Mouse (Mus musculus) heart, adult 2 months (tissue): ENCODE measurements around the gene Pold2. TPM values are rescaled to one million over a fixed set of nuclear protein-coding genes. Genes with fewer than 3 reads are reported as not detected.

Experiments
- DNase-seq, 2 experiments: peaks; one replicate each; pipeline ENCODE4 v3.0.0; 2021
- H3K27ac ChIP-seq: fragments of 200-600 bp; 2 replicates; pipeline ENCODE4 v1.8.1; 2022
- H3K27me3 ChIP-seq: fragments of 200-500 bp; 2 replicates; pipeline ENCODE4 v1.6.1; 2012; ENCODE audit warnings: mild to moderate bottlenecking, low read length, inconsistent platforms, mixed read lengths; ENCODE audit not compliant: control insufficient read depth, insufficient read depth
- H3K36me3 ChIP-seq: fragments of 200-500 bp; 2 replicates; pipeline ENCODE4 v1.6.1; 2012; ENCODE audit warnings: low read length, inconsistent platforms; ENCODE audit not compliant: control insufficient read depth, insufficient read depth
- H3K4me1 ChIP-seq: fragments of 200-500 bp; 2 replicates; pipeline ENCODE4 v1.6.1; 2011; ENCODE audit warnings: low read length; ENCODE audit not compliant: control insufficient read depth, insufficient read depth
- H3K4me3 ChIP-seq: fragments of 200-600 bp; 2 replicates; pipeline ENCODE4 v1.8.1; 2022
- H3K79me2 ChIP-seq: fragments of 200-500 bp; replicated peaks from 2 replicates; pipeline ENCODE4 v1.6.1; 2012; ENCODE audit warnings: mild to moderate bottlenecking, inconsistent platforms, low read length, moderate library complexity, mixed read lengths; ENCODE audit not compliant: control insufficient read depth, insufficient read depth
- H3K9ac ChIP-seq: fragments of 200-500 bp; 2 replicates; pipeline ENCODE4 v1.6.1; 2012; ENCODE audit warnings: low read depth, mild to moderate bottlenecking, control low read depth, inconsistent platforms, low read length, mixed read lengths
- CTCF ChIP-seq: fragments of 200-600 bp; IDR thresholded peaks from 2 replicates; pipeline ENCODE4 v1.8.1; 2022; ENCODE audit warnings: antibody characterized with exemption, mild to moderate bottlenecking, moderate library complexity
- EP300 ChIP-seq: fragments of 200-500 bp; IDR thresholded peaks from 2 replicates; pipeline ENCODE4 v1.6.1; 2011; ENCODE audit warnings: low read depth, low read length, control low read depth; ENCODE audit not compliant: insufficient read depth
- POLR2A ChIP-seq: fragments of 200-500 bp; IDR thresholded peaks from 2 replicates; pipeline ENCODE4 v1.6.1; 2011; ENCODE audit warnings: mild to moderate bottlenecking, low read depth, low read length, control low read depth; ENCODE audit not compliant: insufficient read depth
- WGBS: fragments of 180-500 bp; shearing (Covaris S2); methylation state at CpG from one replicate; pipeline ENCODE4 v1.1.7; 2018; 5-methylcytosine and 5-hydroxymethylcytosine counted together
- intact Hi-C: fragments of 180-260 bp; cut with DNase I; formaldehyde crosslinking; loops from one replicate; pipeline ENCODE4 v1.15.1; 2025
- polyA plus RNA-seq: library from polyadenylated mRNA; depleted of rRNA; stranded (reverse); fragments of >200 nt; gene quantifications from 2 replicates; pipeline ENCODE4 v1.2.3, GENCODE M21; 2012
- total RNA-seq, 2 experiments: library from RNA; stranded (reverse); gene quantifications; 2 replicates each; pipeline ENCODE4 v1.2.3; 2021

Pold2 gene
- total and polyA plus RNA-seq, 3 experiments: 30.9 to 58.1 (median 42.6) TPM

DNA sequence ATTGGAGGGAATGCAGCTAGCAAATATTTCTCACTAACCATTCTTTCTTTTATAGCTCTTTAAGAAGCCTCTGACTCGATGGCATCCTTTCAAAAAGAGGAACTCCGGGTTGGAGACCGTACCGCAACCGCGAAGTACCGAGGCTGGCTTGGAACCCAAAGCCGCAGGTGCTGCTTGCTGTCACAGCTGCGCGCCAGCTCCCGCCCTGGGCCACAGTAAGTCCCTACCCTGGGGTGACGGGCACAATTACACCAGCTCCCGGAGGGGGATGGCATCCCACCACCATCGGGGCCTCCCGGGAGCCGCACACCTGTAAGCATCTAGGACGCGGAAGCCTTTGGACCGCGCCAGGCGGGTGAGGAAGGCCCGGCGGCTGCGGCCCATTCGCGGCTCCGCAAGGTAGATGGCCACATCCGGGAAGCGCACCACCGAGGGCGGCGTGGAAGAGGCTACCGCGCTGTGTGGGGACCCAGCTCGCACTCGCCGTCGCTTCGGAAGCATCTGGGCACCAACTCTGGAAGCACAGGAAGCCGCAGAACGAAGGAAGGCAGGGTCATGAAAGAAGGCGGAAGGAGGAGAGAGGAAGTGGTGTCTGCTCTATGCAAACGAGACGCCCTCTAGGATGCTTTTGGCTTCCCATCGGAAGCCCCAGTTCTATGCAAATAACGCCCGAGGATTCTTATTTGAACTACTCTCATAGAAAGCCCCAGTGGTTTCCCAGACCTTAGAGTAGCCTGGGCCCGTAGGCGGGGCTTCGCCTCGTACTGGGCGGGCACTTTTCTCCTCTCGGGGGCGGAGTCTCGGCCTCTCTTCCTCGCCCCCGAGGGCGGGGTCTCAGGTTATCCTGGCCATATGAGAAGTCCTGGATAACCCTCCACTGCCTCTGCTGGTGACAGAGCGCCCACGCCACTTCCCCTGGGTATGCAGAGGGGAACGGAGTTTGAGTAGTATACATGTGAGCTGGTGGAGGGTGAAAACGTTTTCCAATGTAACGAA lies 40.5 kb downstream of the Pold2 start, which contains the start of gene Polm:
Polm (minus strand) TSS at position 766 of the 996 bp plus-strand sequence.
- Histone ChIP-seq H3K9ac (peak within 1 kb of the TSS; percentile 80), H3K36me3 (no peaks in the 10 kb centered on the region), H3K4me1 (peaks cover 2% of the 10 kb centered on the region; the same call in 1 of the 2 replicates), H3K27me3 (no peaks in the 10 kb centered on the region), H3K27ac (peak within 1 kb of the TSS; percentile 74), H3K4me3 (peak within 1 kb of the TSS; percentile 74), H3K79me2 (no peaks in the 10 kb centered on the region)
- under 1% methylated on average over 63 of the region's 63 CpGs for WGBS
- peak; percentile 90 for TF ChIP-seq CTCF
- 0 out of 2 replicates have a peak, but pooled peaks have one; percentile 16 for TF ChIP-seq EP300
- no peak; the same call in none of the 2 replicates for TF ChIP-seq POLR2A
- intact Hi-C loops: loop anchor here (2.0 kb wide), 2 partner anchors 41 to 49 kb away; partner anchors contain the start of genes Dbnl and Pold2
- peak; percentile 94 to 95 for DNase-seq

GRCm38 (mm10) chr11:5836126-5836525 lies 42.0 kb downstream of the Pold2 start:
- no peak overlapping the region for H3K9ac ChIP-seq
- intact Hi-C loops: loop anchor here (2.0 kb wide), 2 partner anchors 43 to 47 kb away; partner anchors contain the start of genes Dbnl and Pold2
- peaks cover 2% of the 10 kb centered on the region; the same call in 1 of the 2 replicates for H3K4me1 ChIP-seq
- no peaks in the 10 kb centered on the region for H3K27me3 ChIP-seq
- no peak overlapping the region for H3K4me3 ChIP-seq
- H3K27ac ChIP-seq: no peak overlapping the region
- H3K79me2 ChIP-seq: no peaks in the 10 kb centered on the region
- no peaks in the 10 kb centered on the region for H3K36me3 ChIP-seq
- 74% methylated on average over 1 of the region's 1 CpGs for WGBS
- no peak for DNase-seq
- TF ChIP-seq EP300 (no peak), POLR2A (no peak), CTCF (peak; percentile 34)

DNA sequence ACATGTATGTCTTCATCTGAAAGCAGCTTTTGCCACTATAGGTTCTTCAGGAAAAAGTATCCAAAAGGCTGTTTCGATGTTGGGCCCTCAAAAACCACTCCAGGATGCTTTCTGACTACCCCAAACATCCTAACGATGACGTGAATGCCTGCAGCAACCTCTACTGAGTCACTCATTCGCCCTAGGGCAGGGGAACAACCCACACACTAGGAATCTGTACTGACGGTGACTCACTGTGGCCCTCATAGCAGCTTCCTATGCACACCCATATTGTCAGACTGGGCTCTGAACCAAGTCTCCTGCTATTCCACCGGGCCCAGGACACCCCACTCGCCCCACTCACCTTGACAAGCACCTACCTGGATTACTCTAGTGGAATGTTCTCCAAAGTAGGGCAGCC lies 43.0 kb downstream of the Pold2 start:
- H3K4me3 ChIP-seq: no peak overlapping the region
- H3K4me1 ChIP-seq: peaks cover 2% of the 10 kb centered on the region; the same call in 1 of the 2 replicates
- DNase-seq: no peak
- 81% methylated on average over 7 of the region's 7 CpGs for WGBS
- no peaks in the 10 kb centered on the region for H3K79me2 ChIP-seq
- no peaks in the 10 kb centered on the region for H3K36me3 ChIP-seq
- H3K9ac ChIP-seq: no peak overlapping the region
- intact Hi-C loops: no loop called here
- TF ChIP-seq POLR2A (no peak), CTCF (no peak), EP300 (no peak)
- H3K27me3 ChIP-seq: no peaks in the 10 kb centered on the region
- no peak overlapping the region for H3K27ac ChIP-seq

- Histone ChIP-seq H3K79me2 (no peaks in the 10 kb centered on the region), H3K9ac (no peak overlapping the region), H3K4me3 (no peak overlapping the region), H3K4me1 (peaks cover 2% of the 10 kb centered on the region; the same call in 1 of the 2 replicates), H3K36me3 (no peaks in the 10 kb centered on the region), H3K27me3 (no peaks in the 10 kb centered on the region), H3K27ac (no peak overlapping the region)
- no peak for TF ChIP-seq EP300
- TF ChIP-seq POLR2A: no peak
- no peak for TF ChIP-seq CTCF
- intact Hi-C loops: no loop called here
- WGBS: 77% methylated on average over 9 of the region's 9 CpGs
- DNase-seq: no peak
Observed at GRCm38 (mm10) chr11:5834506-5834905, 43.6 kb downstream of the Pold2 start.

DNA sequence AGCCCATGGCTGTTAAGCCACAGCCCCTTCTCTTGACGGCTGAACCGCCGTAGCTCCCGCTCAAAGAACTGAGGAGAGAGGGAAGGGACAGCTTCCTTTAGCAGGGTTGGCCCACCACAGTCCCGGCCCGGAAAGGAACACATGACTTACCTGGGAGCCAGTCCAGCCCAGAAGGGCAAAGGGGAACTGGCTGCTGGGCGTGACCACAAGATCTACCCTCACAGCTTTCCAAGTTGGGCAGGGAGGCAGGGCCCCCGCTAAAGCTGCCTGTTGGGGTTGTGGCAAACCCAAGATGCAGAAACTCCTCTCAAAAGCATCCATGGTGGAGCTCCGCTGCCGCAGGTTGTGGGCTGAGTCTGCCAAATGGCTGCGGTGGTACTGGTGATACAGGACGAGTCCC lies 48.8 kb downstream of the Pold2 start:
- intact Hi-C loops: no loop called here

More for the DNA sequence above, 48.8 kb downstream of the Pold2 start:
- Histone ChIP-seq H3K4me1 (no peaks in the 10 kb centered on the region), H3K27me3 (no peaks in the 10 kb centered on the region), H3K36me3 (no peaks in the 10 kb centered on the region), H3K79me2 (no peaks in the 10 kb centered on the region), H3K9ac (no peak overlapping the region), H3K4me3 (no peak overlapping the region), H3K27ac (no peak overlapping the region)
- TF ChIP-seq CTCF: no peak
- DNase-seq: no peak
- 85% methylated on average over 12 of the region's 12 CpGs for WGBS
